Mouse (Mus musculus): ENCODE measurements at regions not wholly inside any gene's neighbourhood (a gene's known extent, or its start where the extent isn't known, plus 50 kb on each side); places are given as distances from the start of the nearest gene placed in this dataset.

DNA sequence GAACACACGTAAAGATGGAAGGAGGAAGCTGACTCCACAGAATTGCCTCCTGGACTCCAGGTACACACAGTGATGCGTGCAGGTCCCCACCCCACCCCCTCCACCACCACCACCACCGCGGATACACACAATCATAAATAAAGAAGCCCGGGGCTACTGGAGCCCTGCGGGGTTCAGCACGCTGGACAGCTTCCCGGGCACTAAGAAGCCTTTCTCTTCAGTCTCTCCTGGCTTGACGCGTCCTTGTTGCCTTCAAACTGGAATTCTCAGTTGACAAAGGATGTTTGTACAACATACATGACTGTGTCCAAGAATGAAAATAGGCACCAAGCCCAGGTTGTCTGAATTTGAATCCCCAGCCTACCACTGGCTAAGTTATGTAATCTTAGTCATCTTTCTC lies 180.2 kb downstream of the Ptpru start:
- Histone ChIP-seq H3K9me3 (replicated peaks; ENCODE audit: control insufficient read depth, low read length) (no peaks in the 10 kb centered on the region), H3K4me1 (ENCODE audit: control insufficient read depth, low read depth, low read length) (no peaks in the 10 kb centered on the region), H3K36me3 (ENCODE audit: control insufficient read depth, insufficient read depth) (no peaks in the 10 kb centered on the region), H3K9ac (ENCODE audit: low read depth, low read length) (no peak overlapping the region), H3K27ac (ENCODE audit: low read length) (no peak overlapping the region), H3K4me3 (ENCODE audit: low read depth, low read length) (no peak overlapping the region), H3K4me2 (ENCODE audit: low read depth, low read length) (no peak overlapping the region), H3K27me3 (ENCODE audit: control insufficient read depth, insufficient read depth, low read depth, low read length) (no peaks in the 10 kb centered on the region)
- no peak for ATAC-seq (ENCODE audit: low read depth)
- 20% methylated on average over 10 of the region's 10 CpGs for WGBS (ENCODE audit: insufficient replicate concordance)

DNA sequence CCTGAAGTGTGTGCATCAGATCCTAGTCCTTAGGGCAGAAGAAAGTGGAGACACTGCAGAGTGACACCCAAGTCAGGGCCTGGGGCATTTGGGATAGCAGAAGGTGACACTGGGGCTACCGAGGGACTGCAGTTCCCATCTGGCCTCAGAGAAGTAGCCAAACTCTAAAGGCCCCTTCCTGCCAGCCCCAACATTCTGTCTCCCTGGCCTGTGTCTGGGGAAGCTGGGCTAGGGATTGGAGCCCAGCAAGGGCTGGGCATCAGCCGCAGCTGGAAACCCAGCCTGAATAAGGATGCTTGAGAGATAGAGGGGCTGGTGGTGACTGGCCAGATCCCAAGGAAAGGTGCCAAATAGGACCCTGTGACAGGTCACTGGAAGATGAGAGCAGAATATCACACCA lies 177.2 kb downstream of the Ptpru start:
- Histone ChIP-seq H3K4me2 (ENCODE audit: low read depth, low read length) (no peak overlapping the region), H3K4me1 (ENCODE audit: control insufficient read depth, low read depth, low read length) (no peaks in the 10 kb centered on the region), H3K27ac (ENCODE audit: low read length) (no peak overlapping the region), H3K9ac (ENCODE audit: low read depth, low read length) (no peak overlapping the region), H3K27me3 (ENCODE audit: control insufficient read depth, insufficient read depth, low read depth, low read length) (no peaks in the 10 kb centered on the region), H3K36me3 (ENCODE audit: control insufficient read depth, insufficient read depth) (no peaks in the 10 kb centered on the region), H3K4me3 (ENCODE audit: low read depth, low read length) (no peak overlapping the region), H3K9me3 (replicated peaks; ENCODE audit: control insufficient read depth, low read length) (no peaks in the 10 kb centered on the region)
- ATAC-seq (ENCODE audit: low read depth), result no peak
- WGBS (ENCODE audit: insufficient replicate concordance), result 56% methylated on average over 2 of the region's 2 CpGs

DNA sequence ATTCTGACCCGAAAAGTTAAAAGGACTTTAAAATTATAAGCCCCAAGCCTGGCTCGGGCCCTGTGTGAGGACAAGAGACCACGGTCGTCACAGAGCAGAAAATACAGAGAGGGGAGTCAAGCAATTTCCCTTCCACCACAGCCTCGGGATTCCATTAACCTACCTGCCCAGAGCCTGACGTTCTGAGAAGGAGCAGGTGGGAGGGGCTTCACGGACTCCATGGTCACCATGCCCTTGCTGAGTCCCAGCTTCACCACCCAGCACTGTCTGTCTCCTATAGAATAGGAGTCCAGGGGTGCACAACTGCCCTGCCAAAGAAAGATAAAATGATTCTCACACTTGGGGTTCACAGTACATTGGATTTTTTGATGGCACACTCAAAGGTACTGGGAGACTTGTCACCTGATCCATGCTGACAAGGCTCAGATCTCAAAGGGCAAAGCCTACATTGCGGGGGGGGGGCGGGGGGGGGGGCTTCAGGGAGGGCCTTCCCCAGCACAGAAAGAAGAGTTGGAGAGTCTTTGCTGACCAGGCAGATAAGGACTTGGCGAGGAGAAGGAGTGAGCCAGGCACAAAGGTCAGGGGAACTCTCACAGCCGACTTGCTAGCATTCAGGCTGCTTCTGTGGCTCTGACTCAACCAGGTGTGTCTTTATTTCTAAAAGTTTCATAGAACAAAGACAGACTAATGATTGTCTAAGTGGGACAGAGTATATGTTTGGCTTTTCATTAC lies 166.1 kb downstream of the Ptpru start:
- ATAC-seq (ENCODE audit: low read depth), result no peak
- H3K36me3 ChIP-seq (ENCODE audit: control insufficient read depth, insufficient read depth), result no peaks in the 10 kb centered on the region
- no peak overlapping the region for H3K9ac ChIP-seq (ENCODE audit: low read depth, low read length)
- H3K4me2 ChIP-seq (ENCODE audit: low read depth, low read length), result no peak overlapping the region
- H3K4me1 ChIP-seq (ENCODE audit: control insufficient read depth, low read depth, low read length), result no peaks in the 10 kb centered on the region
- no peaks in the 10 kb centered on the region for H3K27me3 ChIP-seq (ENCODE audit: control insufficient read depth, insufficient read depth, low read depth, low read length)
- no peak overlapping the region for H3K27ac ChIP-seq (ENCODE audit: low read length)
- no peaks in the 10 kb centered on the region for H3K9me3 ChIP-seq (replicated peaks; ENCODE audit: control insufficient read depth, low read length)
- H3K4me3 ChIP-seq (ENCODE audit: low read depth, low read length), result no peak overlapping the region
- 37% methylated on average over 10 of the region's 11 CpGs for WGBS (ENCODE audit: insufficient replicate concordance)

DNA sequence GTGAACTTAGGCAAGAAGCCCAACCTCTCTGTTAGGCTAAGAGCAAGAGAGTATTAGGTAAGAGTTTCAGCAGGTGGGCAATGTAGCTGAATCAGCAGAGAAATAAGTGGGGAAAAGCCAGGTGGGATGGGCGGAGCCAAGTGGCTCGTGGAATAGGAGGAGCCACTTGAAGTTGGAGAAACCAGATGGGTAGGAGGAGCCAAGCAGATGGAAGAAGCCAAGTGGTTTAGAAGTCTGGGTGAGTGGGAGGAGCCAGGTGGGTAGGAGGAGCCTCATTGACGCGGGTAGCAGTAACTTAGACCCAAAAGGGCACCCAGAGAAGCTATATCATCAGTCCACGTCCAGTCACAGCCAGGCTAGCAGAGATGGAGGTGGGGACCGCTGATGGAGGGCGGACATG lies 160.1 kb downstream of the Ptpru start:
- no peak overlapping the region for H3K27ac ChIP-seq (ENCODE audit: low read length)
- WGBS (ENCODE audit: insufficient replicate concordance), result 54% methylated on average over 7 of the region's 7 CpGs

DNA sequence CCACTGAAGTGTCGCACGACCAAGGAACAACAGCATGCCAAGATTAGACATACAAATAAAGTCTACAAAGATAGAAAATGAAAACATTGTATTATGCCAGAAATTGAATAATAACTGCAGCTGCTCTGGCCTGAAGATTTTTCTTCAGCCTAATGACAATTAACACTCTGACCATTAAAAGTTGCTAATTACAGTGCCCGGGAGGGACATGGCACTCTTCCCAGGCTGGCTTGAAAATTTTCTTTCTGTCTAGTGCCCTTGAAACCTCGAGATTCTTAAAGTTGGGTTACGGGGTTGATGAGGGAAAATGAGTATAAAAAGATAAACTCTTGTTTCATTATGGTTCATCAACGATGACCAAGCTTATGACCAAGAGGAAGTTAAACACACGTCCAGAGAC lies 154.9 kb downstream of the Ptpru start:
- no peaks in the 10 kb centered on the region for H3K4me1 ChIP-seq (ENCODE audit: control insufficient read depth, low read depth, low read length)
- H3K4me3 ChIP-seq (ENCODE audit: low read depth, low read length), result no peak overlapping the region
- no peaks in the 10 kb centered on the region for H3K36me3 ChIP-seq (ENCODE audit: control insufficient read depth, insufficient read depth)
- no peaks in the 10 kb centered on the region for H3K9me3 ChIP-seq (replicated peaks; ENCODE audit: control insufficient read depth, low read length)
- H3K9ac ChIP-seq (ENCODE audit: low read depth, low read length), result no peak overlapping the region
- WGBS (ENCODE audit: insufficient replicate concordance), result 43% methylated on average over 7 of the region's 7 CpGs
- ATAC-seq (ENCODE audit: low read depth), result no peak
- no peaks in the 10 kb centered on the region for H3K27me3 ChIP-seq (ENCODE audit: control insufficient read depth, insufficient read depth, low read depth, low read length)
- no peak overlapping the region for H3K27ac ChIP-seq (ENCODE audit: low read length)
- H3K4me2 ChIP-seq (ENCODE audit: low read depth, low read length), result no peak overlapping the region

More for the DNA sequence above, 160.1 kb downstream of the Ptpru start:
- H3K4me3 ChIP-seq (ENCODE audit: low read depth, low read length), result no peak overlapping the region
- no peak for ATAC-seq (ENCODE audit: low read depth)
- H3K9ac ChIP-seq (ENCODE audit: low read depth, low read length), result no peak overlapping the region
- H3K4me1 ChIP-seq (ENCODE audit: control insufficient read depth, low read depth, low read length), result no peaks in the 10 kb centered on the region
- H3K27me3 ChIP-seq (ENCODE audit: control insufficient read depth, insufficient read depth, low read depth, low read length), result no peaks in the 10 kb centered on the region
- H3K36me3 ChIP-seq (ENCODE audit: control insufficient read depth, insufficient read depth), result no peaks in the 10 kb centered on the region
- H3K4me2 ChIP-seq (ENCODE audit: low read depth, low read length), result no peak overlapping the region
- no peaks in the 10 kb centered on the region for H3K9me3 ChIP-seq (replicated peaks; ENCODE audit: control insufficient read depth, low read length)

DNA sequence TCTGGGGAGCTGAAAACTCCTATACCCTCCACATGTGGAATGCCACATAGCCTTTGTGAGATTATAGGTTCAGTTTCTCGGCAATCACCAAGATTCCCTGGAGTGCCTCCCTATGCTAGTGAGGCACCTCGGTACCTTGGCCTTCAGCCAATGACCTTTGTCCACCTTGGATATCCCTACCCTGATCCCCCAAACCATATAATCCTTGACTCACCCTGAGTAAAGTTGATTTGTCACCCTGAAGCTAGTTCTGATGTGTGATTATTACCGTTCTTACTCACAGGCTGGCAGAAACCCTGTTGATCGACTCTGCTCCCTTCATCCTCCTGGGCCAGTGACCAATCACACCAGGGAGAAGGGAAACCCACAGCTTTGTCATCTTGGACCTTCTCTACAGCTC lies 152.5 kb downstream of the Ptpru start:
- H3K27me3 ChIP-seq (ENCODE audit: control insufficient read depth, insufficient read depth, low read depth, low read length), result no peaks in the 10 kb centered on the region
- no peak overlapping the region for H3K27ac ChIP-seq (ENCODE audit: low read length)
- H3K9ac ChIP-seq (ENCODE audit: low read depth, low read length), result no peak overlapping the region
- no peak overlapping the region for H3K4me2 ChIP-seq (ENCODE audit: low read depth, low read length)
- no peak overlapping the region for H3K4me3 ChIP-seq (ENCODE audit: low read depth, low read length)
- no peak for ATAC-seq (ENCODE audit: low read depth)
- 70% methylated on average over 4 of the region's 4 CpGs for WGBS (ENCODE audit: insufficient replicate concordance)
- no peaks in the 10 kb centered on the region for H3K9me3 ChIP-seq (replicated peaks; ENCODE audit: control insufficient read depth, low read length)
- no peaks in the 10 kb centered on the region for H3K36me3 ChIP-seq (ENCODE audit: control insufficient read depth, insufficient read depth)
- H3K4me1 ChIP-seq (ENCODE audit: control insufficient read depth, low read depth, low read length), result no peaks in the 10 kb centered on the region

DNA sequence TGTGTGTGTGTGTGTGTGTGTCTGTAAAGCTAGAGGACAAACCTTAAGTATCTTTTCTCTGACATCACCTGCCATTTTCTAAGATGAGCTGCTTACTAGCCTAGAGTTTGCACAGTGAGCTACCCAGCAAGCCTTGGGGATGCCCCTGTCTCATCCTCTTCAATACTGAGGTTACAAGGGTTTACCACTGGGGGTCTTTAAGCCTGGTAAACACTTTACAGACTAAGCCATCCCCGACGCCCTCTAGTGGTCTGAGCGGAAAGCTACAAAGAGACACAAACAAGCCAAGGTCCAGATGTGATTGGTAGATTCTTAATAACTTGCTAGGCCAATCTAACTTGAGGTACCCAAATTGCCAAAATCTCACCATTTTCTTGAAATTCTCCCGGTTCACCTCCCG lies 143.9 kb downstream of the Ptpru start:
- Histone ChIP-seq H3K4me3 (ENCODE audit: low read depth, low read length) (no peak overlapping the region), H3K9me3 (replicated peaks; ENCODE audit: control insufficient read depth, low read length) (no peaks in the 10 kb centered on the region), H3K27me3 (ENCODE audit: control insufficient read depth, insufficient read depth, low read depth, low read length) (no peaks in the 10 kb centered on the region), H3K4me2 (ENCODE audit: low read depth, low read length) (no peak overlapping the region), H3K4me1 (ENCODE audit: control insufficient read depth, low read depth, low read length) (no peaks in the 10 kb centered on the region), H3K36me3 (ENCODE audit: control insufficient read depth, insufficient read depth) (no peaks in the 10 kb centered on the region), H3K9ac (ENCODE audit: low read depth, low read length) (no peak overlapping the region), H3K27ac (ENCODE audit: low read length) (no peak overlapping the region)
- 11% methylated on average over 5 of the region's 5 CpGs for WGBS (ENCODE audit: insufficient replicate concordance)
- ATAC-seq (ENCODE audit: low read depth), result no peak

DNA sequence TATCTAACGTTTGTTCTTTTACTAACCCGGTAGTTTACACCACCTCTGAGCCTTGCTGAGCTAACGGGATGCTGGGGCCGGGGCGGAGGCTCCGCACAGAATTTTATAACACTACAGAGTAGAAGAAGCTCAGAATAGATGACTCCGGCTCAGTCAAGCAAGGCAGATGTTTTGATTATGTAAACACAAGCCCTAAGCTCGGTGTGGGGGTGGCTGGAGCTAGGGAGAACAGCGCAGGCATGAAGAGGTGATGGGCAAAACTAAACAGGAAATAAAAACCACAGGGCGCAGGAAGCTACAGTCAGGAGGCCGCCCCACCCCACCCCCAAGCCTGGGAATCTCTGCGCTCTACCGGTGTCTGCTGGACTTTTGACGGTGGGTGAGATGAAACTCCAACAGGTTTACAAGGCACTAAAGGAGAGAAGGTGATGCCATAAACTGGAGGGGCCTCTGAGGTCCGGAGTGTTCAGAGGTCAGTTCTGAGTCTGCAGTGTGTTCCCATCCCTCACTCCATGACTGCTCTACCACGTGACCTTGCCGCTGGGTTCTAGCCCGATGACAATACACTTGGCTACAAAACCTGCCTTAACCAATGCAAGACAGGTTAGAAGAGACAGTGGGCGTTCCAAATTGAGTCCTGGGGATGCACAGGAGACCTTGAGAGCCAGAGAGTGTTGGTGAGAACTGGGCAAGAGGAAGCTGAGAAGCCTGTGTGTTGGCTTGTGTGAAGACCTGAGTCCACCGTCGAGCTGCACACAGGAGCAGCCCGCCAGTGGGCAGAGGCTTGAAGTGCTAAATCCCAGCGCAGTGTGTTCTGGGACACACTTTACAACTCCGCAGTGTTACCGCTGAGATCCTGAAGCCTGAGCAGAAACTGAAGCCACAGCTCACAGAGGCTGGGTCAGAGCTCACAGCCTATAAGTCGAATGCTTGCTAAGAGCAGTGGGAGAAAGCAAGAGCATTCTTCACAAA lies 141.9 kb downstream of the Ptpru start:
- Histone ChIP-seq H3K4me1 (ENCODE audit: control insufficient read depth, low read depth, low read length) (no peaks in the 10 kb centered on the region), H3K27ac (ENCODE audit: low read length) (no peak overlapping the region), H3K4me3 (ENCODE audit: low read depth, low read length) (no peak overlapping the region), H3K9me3 (replicated peaks; ENCODE audit: control insufficient read depth, low read length) (no peaks in the 10 kb centered on the region), H3K4me2 (ENCODE audit: low read depth, low read length) (no peak overlapping the region), H3K9ac (ENCODE audit: low read depth, low read length) (no peak overlapping the region), H3K27me3 (ENCODE audit: control insufficient read depth, insufficient read depth, low read depth, low read length) (no peaks in the 10 kb centered on the region), H3K36me3 (ENCODE audit: control insufficient read depth, insufficient read depth) (no peaks in the 10 kb centered on the region)
- WGBS (ENCODE audit: insufficient replicate concordance), result 28% methylated on average over 26 of the region's 26 CpGs
- no peak for ATAC-seq (ENCODE audit: low read depth)

Measured in liver, embryonic 16.5 days (tissue).